Mouse (Mus musculus): ENCODE results near the gene Wdfy3.

- TF ChIP-seq CTCF (IDR thresholded peaks at IDR 0.05; ENCODE audit: low read depth, low read length) (no peak), POLR2A (IDR thresholded peaks at IDR 0.05; ENCODE audit: extremely low read depth, insufficient read depth, low read length) (no peak)
Measured at GRCm38 (mm10) chr5:101934629-101935028, 135.1 kb downstream of the Wdfy3 start.

All from liver, adult 2 months (tissue).